Mouse (Mus musculus): ENCODE data around the gene Cds1. TPM values are rescaled to one million over a fixed set of nuclear protein-coding genes. Genes with fewer than 3 reads are reported as not detected.

The Cds1 gene
- polyA plus RNA-seq, 1 experiment from 2014 or later = 0.64 TPM

DNA sequence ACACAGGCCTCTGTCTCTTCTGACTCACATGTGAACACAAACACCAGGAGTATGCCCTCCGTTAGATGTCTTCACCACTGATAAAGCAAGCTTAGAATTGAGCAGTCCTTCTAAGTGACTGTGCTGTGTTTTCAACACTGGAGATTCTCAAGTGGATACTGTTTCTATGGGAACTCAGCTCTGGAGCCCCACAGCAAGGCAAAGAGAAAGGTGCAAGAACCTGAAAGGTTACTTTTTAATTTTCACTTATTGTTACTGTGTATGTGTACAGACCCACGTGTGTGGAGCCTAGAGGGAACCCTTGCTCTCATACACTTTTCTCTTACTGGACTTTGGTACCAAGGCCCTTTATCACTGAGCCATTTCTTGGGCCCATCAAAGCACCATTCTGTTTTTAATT lies 101.8 kb downstream of the Cds1 start:
- Histone ChIP-seq H3K27ac (no peak overlapping the region), H3K4me3 (no peak overlapping the region), H3K27me3 (ENCODE audit: insufficient read depth, poor library complexity, severe bottlenecking) (no peaks in the 10 kb centered on the region), H3K9me3 (no peaks in the 10 kb centered on the region), H3K4me1 (no peaks in the 10 kb centered on the region), H3K36me3 (peaks cover 90% of the 10 kb centered on the region)
- 75% methylated on average over 2 of the region's 2 CpGs for WGBS
- DNase-seq (ENCODE audit: low spot score) = no peak

Other genes starting within 250 kb of the Cds1 start
- 0.11 and 0.87 TPM in 2 replicates for gene Nkx6-1, start 100.1 kb upstream of the Cds1 start, polyA plus RNA-seq (2016; fragmentation: Nextera tagmentation; extraction: Ambion mirVana)

Measured in heart, embryonic 10.5 days (tissue).